Mouse (Mus musculus) heart, embryonic 14.5 days (tissue): ENCODE measurements at regions not wholly inside any gene's neighbourhood (a gene's known extent, or its start where the extent isn't known, plus 50 kb on each side); places are given as distances from the start of the nearest gene placed in this dataset.
"Not testable (repeated sequence)": the region's sequence is repeated elsewhere in the genome, so short reads cannot be mapped to it uniquely, and the experiment has no call there.

ENCODE experiments used
- ATAC-seq: fragments of 200-750 bp; cut with Nextera tagmentation; 2 replicates; pipeline ENCODE4 v1.8.0; 2017; ENCODE audit warnings: low read depth, moderate TSS enrichment; ENCODE audit not compliant: insufficient number of reproducible peaks, insufficient read depth, low FRiP score
- H3K27ac ChIP-seq, 2 experiments: fragments of 200-500 bp in 1 of 2; fragments of 300-500 bp in 1 of 2; sonication (generic) in 1 of 2; replicated peaks in 1 of 2; 2 replicates each; pipeline ENCODE4 v1.5.1; 2012 to 2014; ENCODE audit warnings: low read depth in 2 of 2, low read length in 2 of 2, control low read depth in 1 of 2, mild to moderate bottlenecking in 1 of 2, mixed read lengths in 1 of 2; ENCODE audit not compliant: control insufficient read depth in 1 of 2, insufficient read depth in 1 of 2
- H3K27me3 ChIP-seq: fragments of 300-500 bp; sonication (generic); 2 replicates; pipeline ENCODE4 v1.6.1; 2014; ENCODE audit warnings: mild to moderate bottlenecking, low read length, control low read depth; ENCODE audit not compliant: control insufficient read depth, insufficient read depth
- H3K36me3 ChIP-seq: fragments of 300-500 bp; sonication (generic); 2 replicates; pipeline ENCODE4 v1.6.1; 2014; ENCODE audit warnings: mild to moderate bottlenecking, control low read depth, low read length, mixed read lengths; ENCODE audit not compliant: control insufficient read depth, insufficient read depth
- H3K4me1 ChIP-seq, 2 experiments: fragments of 200-500 bp in 1 of 2; fragments of 300-500 bp in 1 of 2; sonication (generic) in 1 of 2; 2 replicates each; pipeline ENCODE4 v1.6.1; 2012 to 2014; ENCODE audit warnings: low read length in 2 of 2, control low read depth in 1 of 2, mixed read lengths in 1 of 2; ENCODE audit not compliant: control insufficient read depth in 2 of 2, insufficient read depth in 2 of 2
- H3K4me2 ChIP-seq: fragments of 300-500 bp; sonication (generic); 2 replicates; pipeline ENCODE4 v1.6.1; 2014; ENCODE audit warnings: mild to moderate bottlenecking, low read length
- H3K4me3 ChIP-seq, 2 experiments: fragments of 200-500 bp in 1 of 2; fragments of 300-500 bp in 1 of 2; sonication (generic) in 1 of 2; 2 replicates each; pipeline ENCODE4 v1.5.1; 2012 to 2014; ENCODE audit warnings: low read length in 2 of 2, mild to moderate bottlenecking in 2 of 2, control low read depth in 1 of 2, low read depth in 1 of 2, moderate library complexity in 1 of 2; ENCODE audit not compliant: control insufficient read depth in 1 of 2, insufficient read depth in 1 of 2
- H3K9ac ChIP-seq: fragments of 300-500 bp; sonication (generic); 2 replicates; pipeline ENCODE4 v1.6.1; 2014; ENCODE audit warnings: mild to moderate bottlenecking, low read length
- H3K9me3 ChIP-seq: fragments of 300-500 bp; sonication (generic); 2 replicates; pipeline ENCODE4 v1.6.1; 2016; ENCODE audit warnings: low read length, control low read depth; ENCODE audit not compliant: control insufficient read depth
- WGBS: fragments of 180-500 bp; shearing (Covaris S2); extraction: QIAGEN DNeasy Blood & Tissue Kit; methylation state at CpG from one replicate; pipeline ENCODE4 v1.1.7; 2014; 5-methylcytosine and 5-hydroxymethylcytosine counted together

DNA sequence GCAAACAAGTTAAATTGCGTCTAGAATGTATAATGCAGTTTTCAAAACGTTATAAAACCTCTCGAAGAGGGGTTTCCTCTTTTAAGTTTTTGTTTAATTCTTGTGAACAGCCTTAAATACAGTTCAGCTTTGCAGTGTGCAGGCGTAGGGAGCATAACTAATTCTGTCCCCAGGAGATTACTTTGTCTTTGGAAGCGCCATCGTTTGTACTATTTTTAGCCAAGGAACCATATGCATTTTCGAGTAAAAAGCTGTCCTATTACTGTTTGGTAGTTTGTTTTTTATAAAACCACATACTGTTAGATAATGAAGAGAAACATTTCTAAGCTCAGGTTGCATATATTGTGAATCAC is 150.5 kb downstream of the Kcnrg start:
- peak overlapping the region; percentile 35 to 68; a peak in 3 of 4 replicates for H3K27ac ChIP-seq
- peak overlapping the region; percentile 62 for H3K4me2 ChIP-seq
- no peaks in the 10 kb centered on the region for H3K27me3 ChIP-seq
- H3K9ac ChIP-seq: peak overlapping the region; percentile 52
- no peaks in the 10 kb centered on the region for H3K36me3 ChIP-seq
- 19% methylated on average over 7 of the region's 7 CpGs for WGBS
- H3K4me1 ChIP-seq: peaks cover 2 to 9% of the 10 kb centered on the region in 2 experiments; a peak in 3 of 4 replicates
- ATAC-seq: no peak
- H3K4me3 ChIP-seq: peak overlapping the region; percentile 19 to 21; a peak in 2 of 4 replicates
- H3K9me3 ChIP-seq: no peaks in the 10 kb centered on the region

GRCm38 (mm10) chr14:61758586-61758985 is 151.3 kb downstream of the Kcnrg start:
- Histone ChIP-seq H3K27ac (no peak overlapping the region), H3K4me2 (no peak overlapping the region), H3K27me3 (no peaks in the 10 kb centered on the region), H3K36me3 (no peaks in the 10 kb centered on the region), H3K9ac (no peak overlapping the region), H3K4me1 (peaks cover 2 to 9% of the 10 kb centered on the region in 2 experiments; a peak in 3 of 4 replicates), H3K4me3 (no peak overlapping the region), H3K9me3 (no peaks in the 10 kb centered on the region)
- 78% methylated on average over 5 of the region's 5 CpGs for WGBS
- no peak for ATAC-seq

- not testable (repeated sequence) for H3K4me2 ChIP-seq, ATAC-seq, H3K27ac ChIP-seq, H3K9me3 ChIP-seq, H3K36me3 ChIP-seq, H3K9ac ChIP-seq, H3K4me1 ChIP-seq, H3K27me3 ChIP-seq, H3K4me3 ChIP-seq
- 81% methylated on average over 12 of the region's 12 CpGs for WGBS
Measured at GRCm38 (mm10) chr14:61760176-61760575, 152.9 kb downstream of the Kcnrg start.

- H3K9ac ChIP-seq: no peak overlapping the region
- H3K27ac ChIP-seq: no peak overlapping the region
- H3K4me1 ChIP-seq: peaks cover 2 to 5% of the 10 kb centered on the region in 2 experiments; a peak in 3 of 4 replicates
- no peaks in the 10 kb centered on the region for H3K27me3 ChIP-seq
- no peak for ATAC-seq
- peaks cover 3% of the 10 kb centered on the region; the same call in 1 of the 2 replicates for H3K9me3 ChIP-seq
- H3K36me3 ChIP-seq: no peaks in the 10 kb centered on the region
- WGBS: 81% methylated on average over 5 of the region's 5 CpGs
- no peak overlapping the region for H3K4me2 ChIP-seq
- no peak overlapping the region for H3K4me3 ChIP-seq
Measured at GRCm38 (mm10) chr14:61762076-61762475, 154.8 kb downstream of the Kcnrg start.

GRCm38 (mm10) chr14:61769881-61770280 is 162.6 kb downstream of the Kcnrg start:
- Histone ChIP-seq H3K27me3 (no peaks in the 10 kb centered on the region), H3K27ac (no peak overlapping the region), H3K4me1 (no peaks in the 10 kb centered on the region; a peak in 1 of 4 replicates), H3K9me3 (no peaks in the 10 kb centered on the region), H3K9ac (no peak overlapping the region), H3K4me2 (no peak overlapping the region), H3K36me3 (no peaks in the 10 kb centered on the region), H3K4me3 (no peak overlapping the region)
- no peak for ATAC-seq
- 71% methylated on average over 5 of the region's 5 CpGs for WGBS

- no peaks in the 10 kb centered on the region for H3K9me3 ChIP-seq
- H3K27me3 ChIP-seq: no peaks in the 10 kb centered on the region
- H3K36me3 ChIP-seq: no peaks in the 10 kb centered on the region
- no peak for ATAC-seq
- H3K4me2 ChIP-seq: no peak overlapping the region
- 75% methylated on average over 3 of the region's 3 CpGs for WGBS
- no peak overlapping the region for H3K27ac ChIP-seq
- no peaks in the 10 kb centered on the region; a peak in 1 of 4 replicates for H3K4me1 ChIP-seq
- no peak overlapping the region for H3K4me3 ChIP-seq
- H3K9ac ChIP-seq: no peak overlapping the region
Measured at GRCm38 (mm10) chr14:61774171-61774570, 166.9 kb downstream of the Kcnrg start.

DNA sequence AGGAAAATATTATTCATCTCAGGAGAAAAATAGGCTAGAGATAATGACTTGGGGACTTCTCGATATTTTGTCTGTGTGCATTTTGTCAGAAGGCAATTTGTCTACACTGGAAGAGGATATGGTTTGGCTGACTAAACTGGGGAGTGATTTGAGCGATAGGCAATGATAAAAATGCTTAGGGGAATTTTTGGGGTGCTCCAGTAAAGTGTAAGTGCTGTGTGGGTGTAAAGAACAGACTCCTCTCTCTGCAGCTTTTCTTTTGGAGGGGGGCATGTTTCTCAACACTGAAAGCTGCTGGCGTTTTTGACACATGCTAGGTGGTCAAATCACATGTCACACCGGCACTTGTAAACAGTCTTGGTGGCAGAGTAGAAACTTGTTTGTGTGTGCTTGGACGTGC is 171.4 kb downstream of the Kcnrg start:
- H3K4me1 ChIP-seq: no peaks in the 10 kb centered on the region; a peak in 1 of 4 replicates
- no peak for ATAC-seq
- H3K36me3 ChIP-seq: no peaks in the 10 kb centered on the region
- no peak overlapping the region for H3K4me2 ChIP-seq
- 72% methylated on average over 5 of the region's 5 CpGs for WGBS
- H3K27ac ChIP-seq: no peak overlapping the region
- H3K27me3 ChIP-seq: no peaks in the 10 kb centered on the region
- H3K9ac ChIP-seq: no peak overlapping the region
- H3K4me3 ChIP-seq: no peak overlapping the region
- no peaks in the 10 kb centered on the region for H3K9me3 ChIP-seq

DNA sequence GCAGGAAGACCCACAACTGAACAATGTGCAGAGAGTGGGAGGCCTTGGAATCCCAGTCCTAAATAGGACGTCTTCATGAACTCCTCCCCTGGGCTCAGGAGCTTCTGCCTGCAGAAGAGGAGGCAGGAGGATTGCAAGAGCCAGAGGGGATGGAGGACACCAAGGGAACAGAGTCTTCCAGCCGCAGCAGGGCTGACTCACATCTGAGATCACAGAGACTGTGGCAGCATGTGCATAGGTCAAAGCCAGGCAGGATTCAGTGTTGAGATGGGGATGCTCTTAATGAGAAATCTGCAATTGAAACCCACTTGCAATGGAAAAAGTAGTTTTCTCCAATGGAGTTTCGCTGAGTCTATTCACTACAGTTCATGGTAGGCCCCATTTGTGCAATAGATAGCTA is 175.9 kb downstream of the Kcnrg start:
- Histone ChIP-seq H3K9me3 (no peaks in the 10 kb centered on the region), H3K27ac (no peak overlapping the region), H3K4me2 (no peak overlapping the region), H3K36me3 (no peaks in the 10 kb centered on the region), H3K4me3 (no peak overlapping the region), H3K27me3 (no peaks in the 10 kb centered on the region), H3K9ac (no peak overlapping the region), H3K4me1 (no peaks in the 10 kb centered on the region)
- 79% methylated on average over 3 of the region's 3 CpGs for WGBS
- ATAC-seq: no peak
